Mouse (Mus musculus) E14TG2a.4 (cell line): Measurements from ENCODE around the gene Cnot10.

ENCODE experiments used
- CTCF ChIP-seq: conservative IDR thresholded peaks from 2 replicates; pipeline ENCODE4 v1.5.1; 2014; ENCODE audit warnings: low read length
- NANOG ChIP-seq: IDR thresholded peaks from 2 replicates; pipeline ENCODE4 v1.6.1; 2014; ENCODE audit warnings: borderline replicate concordance, low read length, mixed read lengths

- TF ChIP-seq CTCF = no peak
- TF ChIP-seq NANOG = no peak
Observed at GRCm38 (mm10) chr9:114564667-114565066, 75.3 kb downstream of the Cnot10 start.
